Mouse (Mus musculus): ENCODE results near the gene Tbce. TPM values are rescaled to one million over a fixed set of nuclear protein-coding genes. Genes with fewer than 3 reads are reported as not detected.

Tbce gene
- 10 to 100 TPM; 29.4 to 31.1 TPM for total RNA-seq (2021)
- long read RNA-seq, experiment 1, transcript Tbce-201 (17 exons, 1,844 nt): major isoform, 24 of 38 reads
- long read RNA-seq, experiment 1, partial matches to known transcripts: 0 of 38 reads
- long read RNA-seq, experiment 1, other reads (novel, unspliced or antisense): 9 of 38 reads
- long read RNA-seq, experiment 2, transcript Tbce-201 (17 exons, 1,844 nt): major isoform, 10 of 24 reads
- long read RNA-seq, experiment 2, partial matches to known transcripts: 2 of 24 reads
- long read RNA-seq, experiment 2, other reads (novel, unspliced or antisense): 9 of 24 reads

GRCm38 (mm10) chr13:14039292-14039965 is at the start of gene Tbce:
TSS of gene Tbce (minus strand) at chr13:14039638.
- peak; percentile 80 to 91 for DNase-seq (ENCODE audit: low spot score in 2 of 2)

GRCm38 (mm10) chr13:14088669-14089068 is 49.2 kb upstream of the Tbce start:
- DNase-seq (ENCODE audit: low spot score in 2 of 2): no peak

GRCm38 (mm10) chr13:14075326-14075725 is 35.9 kb upstream of the Tbce start:
- DNase-seq (ENCODE audit: low spot score in 2 of 2): no peak

GRCm38 (mm10) chr13:14074371-14074770 is 34.9 kb upstream of the Tbce start:
- DNase-seq (ENCODE audit: low spot score in 2 of 2): no peak

GRCm38 (mm10) chr13:14069291-14069690 is 29.9 kb upstream of the Tbce start:
- no peak for DNase-seq (ENCODE audit: low spot score in 2 of 2)

GRCm38 (mm10) chr13:14068035-14068434 is 28.6 kb upstream of the Tbce start:
- no peak for DNase-seq (ENCODE audit: low spot score in 2 of 2)

GRCm38 (mm10) chr13:14065701-14066100 is 26.3 kb upstream of the Tbce start:
- DNase-seq (ENCODE audit: low spot score in 2 of 2): no peak

GRCm38 (mm10) chr13:14065028-14065380 is 25.6 kb upstream of the Tbce start:
- DNase-seq (ENCODE audit: low spot score in 2 of 2): no peak

- peak; percentile 23 to 44 for DNase-seq (ENCODE audit: low spot score in 2 of 2)
Measured at GRCm38 (mm10) chr13:14064341-14065027, 25.0 kb upstream of the Tbce start.

GRCm38 (mm10) chr13:14063942-14064271 is 24.5 kb upstream of the Tbce start:
- DNase-seq (ENCODE audit: low spot score in 2 of 2): no peak

GRCm38 (mm10) chr13:14063013-14063941 is 23.8 kb upstream of the Tbce start, which contains the start of the genes Arid4b and Ggps1:
TSS of gene Arid4b (plus strand) at chr13:14063232.
TSS of gene Ggps1 (minus strand) at chr13:14063488.
- peak; percentile 80 to 92 for DNase-seq (ENCODE audit: low spot score in 2 of 2)

- DNase-seq (ENCODE audit: low spot score in 2 of 2): no peak
Measured at GRCm38 (mm10) chr13:14062209-14063012, 23.0 kb upstream of the Tbce start.

- no peak for DNase-seq (ENCODE audit: low spot score in 2 of 2)
Measured at GRCm38 (mm10) chr13:14059582-14059981, 20.1 kb upstream of the Tbce start.

- DNase-seq (ENCODE audit: low spot score in 2 of 2): no peak
Measured at GRCm38 (mm10) chr13:14056801-14057200, 17.4 kb upstream of the Tbce start.

- no peak for DNase-seq (ENCODE audit: low spot score in 2 of 2)
Measured at GRCm38 (mm10) chr13:14049878-14050277, 10.4 kb upstream of the Tbce start.

- DNase-seq (ENCODE audit: low spot score in 2 of 2): no peak
Measured at GRCm38 (mm10) chr13:14044521-14044920, 5.1 kb upstream of the Tbce start.

- no peak for DNase-seq (ENCODE audit: low spot score in 2 of 2)
Measured at GRCm38 (mm10) chr13:14043851-14044250, 4.4 kb upstream of the Tbce start.

- DNase-seq (ENCODE audit: low spot score in 2 of 2): no peak
Measured at GRCm38 (mm10) chr13:14040186-14040585, 748 bp upstream of the Tbce start.

GRCm38 (mm10) chr13:14038911-14039291 is 537 bp downstream of the Tbce start:
- DNase-seq (ENCODE audit: low spot score in 2 of 2): peak in 1 of 2 experiments; percentile 9

All from gastrocnemius, postnatal 4 days (tissue).